Mouse (Mus musculus): Measurements from ENCODE around the gene Trim3. TPM values are rescaled to one million over a fixed set of nuclear protein-coding genes. Genes with fewer than 3 reads are reported as not detected.

Trim3 gene
- total RNA-seq, 1 experiment from 2014 or later: 32.5 TPM

- no peak for DNase-seq
Measured at GRCm38 (mm10) chr7:105559016-105559415, 74.4 kb downstream of the Trim3 start.

GRCm38 (mm10) chr7:105557671-105558070 lies 75.7 kb downstream of the Trim3 start:
- peak; percentile 20 for DNase-seq

GRCm38 (mm10) chr7:105556406-105556805 lies 77.0 kb downstream of the Trim3 start:
- DNase-seq: no peak

GRCm38 (mm10) chr7:105555571-105555970 lies 77.8 kb downstream of the Trim3 start:
- DNase-seq: no peak

Other genes with a start within 250 kb of the Trim3 start
- gene Fam160a2, start 233.5 kb downstream of the Trim3 start, total RNA-seq (2021): 23.5 and 26.0 TPM in 2 replicates
- gene Cnga4, start 229.0 kb downstream of the Trim3 start, total RNA-seq (2021): not detected in 2 replicates
- not detected in 2 replicates for gene Cckbr, start 207.8 kb downstream of the Trim3 start, total RNA-seq (2021)
- gene Cavin3, start 151.3 kb downstream of the Trim3 start, total RNA-seq (2021): 62.7 and 66.2 TPM in 2 replicates
- gene Smpd1, start 79.2 kb downstream of the Trim3 start, total RNA-seq (2021): 61.5 and 76.3 TPM in 2 replicates
- gene Apbb1, start 51.9 kb downstream of the Trim3 start, total RNA-seq (2021): 14.1 and 19.4 TPM in 2 replicates
- gene Hpx, start 33.4 kb downstream of the Trim3 start, total RNA-seq (2021): 31.2 and 508 TPM in 2 replicates
- 130 and 136 TPM in 2 replicates for gene Timm10b, start 6.5 kb upstream of the Trim3 start, total RNA-seq (2021)
- 58.4 and 68.2 TPM in 2 replicates for gene Arfip2, start 6.8 kb upstream of the Trim3 start, total RNA-seq (2021)
- gene Gm45799, start 7.0 kb upstream of the Trim3 start, total RNA-seq (2021): 7.3 and 11.9 TPM in 2 replicates
- 2.0 and 2.8 TPM in 2 replicates for gene Dnhd1, start 17.3 kb upstream of the Trim3 start, total RNA-seq (2021)
- 133 and 145 TPM in 2 replicates for gene Ilk, start 103.0 kb upstream of the Trim3 start, total RNA-seq (2021)
- gene Rrp8, start 103.8 kb upstream of the Trim3 start, total RNA-seq (2021): 16.2 and 19.3 TPM in 2 replicates
- 161 and 179 TPM in 2 replicates for gene Taf10, start 110.8 kb upstream of the Trim3 start, total RNA-seq (2021)
- 74.8 and 75.4 TPM in 2 replicates for gene Tpp1, start 118.7 kb upstream of the Trim3 start, total RNA-seq (2021)
- 11.7 and 14.6 TPM in 2 replicates for gene Dchs1, start 154.1 kb upstream of the Trim3 start, total RNA-seq (2021)
- gene Mrpl17, start 177.5 kb upstream of the Trim3 start, total RNA-seq (2021): 198 and 209 TPM in 2 replicates

All from adrenal gland, postnatal 14 days (tissue).